Comparison of ENCODE assay signal across 20 mouse cellular contexts in the genomic region with DNA sequence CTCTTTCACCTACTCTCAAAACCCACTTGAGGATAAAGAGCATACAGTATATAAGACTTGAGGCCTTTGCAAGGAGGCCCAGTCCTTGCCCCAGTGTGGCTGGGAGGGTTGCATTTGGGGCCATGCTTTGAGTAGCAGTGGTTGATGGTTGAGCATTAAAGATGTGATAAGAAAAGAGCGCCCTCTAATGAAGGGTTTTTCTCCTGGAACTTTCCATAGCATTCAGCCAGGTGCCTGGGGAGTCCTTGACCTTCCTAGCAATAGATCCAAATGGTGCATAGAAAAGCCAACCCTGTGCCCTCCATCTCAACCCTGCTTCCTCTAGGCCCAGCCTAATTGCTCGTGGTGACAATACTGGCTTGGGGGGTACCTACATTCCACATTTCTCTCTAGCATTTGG.
DNase-seq lines count a peak whose midpoint lies in the region; ATAC-seq and TF ChIP-seq lines count a peak whose summit lies in the region.
"Had no signal": no experiment of that assay in that cellular context is flagged by ENCODE, and none has a peak within 500 bp of the region (broad histone marks: within the 10 kb centered on the region; RNA-seq: fewer than 3 reads in every experiment).

No protein-coding gene starts in this region.

- no peak for TF ChIP-seq POLR2A in cerebellum, adult 2 months (IDR thresholded peaks at IDR 0.05; ENCODE audit: borderline replicate concordance, insufficient read depth, low read length)
- no peak for TF ChIP-seq POLR2A in cortical plate, adult 2 months (IDR thresholded peaks at IDR 0.05; ENCODE audit: extremely low read depth, insufficient read depth, low read length)

- 28% methylated on average over 2 of the region's 2 CpGs for WGBS in cerebellum, adult 2 months
- WGBS in hindbrain, postnatal 0 days: 60% methylated on average over 2 of the region's 2 CpGs
- 79% methylated on average over 2 of the region's 2 CpGs for WGBS in hindbrain, embryonic 16.5 days
- 57% methylated on average over 2 of the region's 2 CpGs for WGBS in midbrain, embryonic 11.5 days
- WGBS in midbrain, embryonic 10.5 days: 74% methylated on average over 2 of the region's 2 CpGs
- WGBS in intestine, embryonic 16.5 days: 67% methylated on average over 2 of the region's 2 CpGs

- no peaks in the 10 kb centered on the region for H3K36me3 ChIP-seq in hindbrain, postnatal 0 days (ENCODE audit: insufficient read depth, low read length)
- H3K36me3 ChIP-seq in hindbrain, embryonic 16.5 days (ENCODE audit: control insufficient read depth, insufficient read depth, low read length): no peaks in the 10 kb centered on the region
- H3K36me3 ChIP-seq in midbrain, embryonic 11.5 days (ENCODE audit: control insufficient read depth, insufficient read depth, low read length): no peaks in the 10 kb centered on the region
- no peaks in the 10 kb centered on the region for H3K36me3 ChIP-seq in midbrain, embryonic 10.5 days
- no peaks in the 10 kb centered on the region for H3K36me3 ChIP-seq in intestine, embryonic 16.5 days (ENCODE audit: control insufficient read depth, insufficient read depth, low read length)
- H3K36me3 ChIP-seq: embryonic facial prominence, embryonic 13.5 days; forebrain, embryonic 12.5 days; heart, embryonic 15.5 days; kidney, embryonic 15.5 days had no signal

- peaks cover 66% of the 10 kb centered on the region for H3K4me1 ChIP-seq in cerebellum, adult 2 months (ENCODE audit: control insufficient read depth, insufficient read depth, low read length)
- no peaks in the 10 kb centered on the region for H3K4me1 ChIP-seq in hindbrain, postnatal 0 days (ENCODE audit: insufficient read depth, low read length)
- 0 out of 2 replicates have a peak, but pooled peaks cover 2% of the 10 kb centered on the region for H3K4me1 ChIP-seq in hindbrain, embryonic 16.5 days (ENCODE audit: control insufficient read depth, insufficient read depth, low read depth, low read length)
- no peaks in the 10 kb centered on the region for H3K4me1 ChIP-seq in midbrain, embryonic 11.5 days (ENCODE audit: control insufficient read depth, insufficient read depth, low read length)
- peaks cover 27% of the 10 kb centered on the region for H3K4me1 ChIP-seq in midbrain, embryonic 10.5 days
- peaks cover 27% of the 10 kb centered on the region for H3K4me1 ChIP-seq in cortical plate, adult 2 months (ENCODE audit: control insufficient read depth, insufficient read depth, low read length)
- H3K4me1 ChIP-seq in intestine, embryonic 16.5 days (ENCODE audit: control insufficient read depth, insufficient read depth, low read length): no peaks in the 10 kb centered on the region
- H3K4me1 ChIP-seq: embryonic facial prominence, embryonic 13.5 days; heart, embryonic 15.5 days; kidney, embryonic 15.5 days had no signal

- TF ChIP-seq CTCF in cerebellum, adult 2 months (IDR thresholded peaks at IDR 0.05; ENCODE audit: borderline replicate concordance, insufficient read depth, low read depth, low read length): peak; percentile 40; the same call in 1 of the 2 replicates
- TF ChIP-seq CTCF in hindbrain, postnatal 0 days (IDR thresholded peaks at IDR 0.05; ENCODE audit: low read depth): peak; percentile 25; the same call in 1 of the 2 replicates
- no peak for TF ChIP-seq CTCF in cortical plate, adult 2 months (IDR thresholded peaks at IDR 0.05; ENCODE audit: extremely low read depth, insufficient read depth, low read length)

- H3K9ac ChIP-seq in hindbrain, postnatal 0 days (replicated peaks; ENCODE audit: low read length): no peak overlapping the region
- H3K9ac ChIP-seq in hindbrain, embryonic 16.5 days (ENCODE audit: low read depth, low read length): no peak overlapping the region
- no peak overlapping the region for H3K9ac ChIP-seq in midbrain, embryonic 11.5 days (ENCODE audit: low read length)
- H3K9ac ChIP-seq in intestine, embryonic 16.5 days (ENCODE audit: low read depth, low read length): no peak overlapping the region
- H3K9ac ChIP-seq: embryonic facial prominence, embryonic 13.5 days; forebrain, embryonic 12.5 days; heart, embryonic 15.5 days; hindbrain, embryonic 14.5 days; kidney, embryonic 15.5 days had no signal

- H3K27me3 ChIP-seq in cerebellum, adult 2 months (ENCODE audit: control insufficient read depth, insufficient read depth, low read length): no peaks in the 10 kb centered on the region
- H3K27me3 ChIP-seq in hindbrain, postnatal 0 days (ENCODE audit: insufficient read depth, low read length): no peaks in the 10 kb centered on the region
- H3K27me3 ChIP-seq in hindbrain, embryonic 16.5 days (replicated peaks; ENCODE audit: control insufficient read depth, insufficient read depth, low read length): no peaks in the 10 kb centered on the region
- no peaks in the 10 kb centered on the region for H3K27me3 ChIP-seq in midbrain, embryonic 11.5 days (ENCODE audit: control insufficient read depth, insufficient read depth, low read length)
- no peaks in the 10 kb centered on the region for H3K27me3 ChIP-seq in midbrain, embryonic 10.5 days (ENCODE audit: low read depth, poor library complexity, severe bottlenecking)
- H3K27me3 ChIP-seq in intestine, embryonic 16.5 days (replicated peaks; ENCODE audit: control insufficient read depth, insufficient read depth, low read length): no peaks in the 10 kb centered on the region
- H3K27me3 ChIP-seq: forebrain, embryonic 12.5 days; kidney, embryonic 15.5 days had no signal

- no peaks in the 10 kb centered on the region for H3K9me3 ChIP-seq in hindbrain, postnatal 0 days (ENCODE audit: low read length)
- no peaks in the 10 kb centered on the region for H3K9me3 ChIP-seq in hindbrain, embryonic 16.5 days (ENCODE audit: control insufficient read depth, low read length)
- no peaks in the 10 kb centered on the region for H3K9me3 ChIP-seq in midbrain, embryonic 11.5 days (ENCODE audit: control insufficient read depth, low read length)
- no peaks in the 10 kb centered on the region for H3K9me3 ChIP-seq in midbrain, embryonic 10.5 days (replicated peaks)
- no peaks in the 10 kb centered on the region for H3K9me3 ChIP-seq in intestine, embryonic 16.5 days (ENCODE audit: control insufficient read depth, low read length)
- H3K9me3 ChIP-seq: embryonic facial prominence, embryonic 13.5 days; forebrain, embryonic 12.5 days; heart, embryonic 15.5 days; kidney, embryonic 15.5 days had no signal

- no peak for ATAC-seq in hindbrain, postnatal 0 days
- ATAC-seq in hindbrain, embryonic 16.5 days: no peak
- no peak for ATAC-seq in midbrain, embryonic 11.5 days (ENCODE audit: low FRiP score)
- ATAC-seq in intestine, embryonic 16.5 days: no peak
- ATAC-seq: intestine, postnatal 0 days had no signal

- H3K27ac ChIP-seq in cerebellum, adult 2 months (ENCODE audit: insufficient read depth, low read length): peak overlapping the region; percentile 79
- H3K27ac ChIP-seq in hindbrain, postnatal 0 days: no peak overlapping the region
- H3K27ac ChIP-seq in hindbrain, embryonic 16.5 days (ENCODE audit: low read depth, low read length): no peak overlapping the region
- H3K27ac ChIP-seq in midbrain, embryonic 11.5 days (ENCODE audit: low read depth, low read length): no peak overlapping the region
- H3K27ac ChIP-seq in midbrain, embryonic 10.5 days (replicated peaks): no peak overlapping the region
- peak overlapping the region; percentile 57 for H3K27ac ChIP-seq in cortical plate, adult 2 months (ENCODE audit: insufficient read depth, low read length)
- H3K27ac ChIP-seq in intestine, embryonic 16.5 days (ENCODE audit: low read length): no peak overlapping the region
- H3K27ac ChIP-seq: embryonic facial prominence, embryonic 13.5 days; forebrain, embryonic 12.5 days; heart, embryonic 15.5 days; hindbrain, embryonic 14.5 days; kidney, embryonic 15.5 days had no signal

- H3K4me2 ChIP-seq in hindbrain, postnatal 0 days (ENCODE audit: low read depth, low read length): no peak overlapping the region
- H3K4me2 ChIP-seq in hindbrain, embryonic 16.5 days (ENCODE audit: low read length): no peak overlapping the region
- H3K4me2 ChIP-seq in midbrain, embryonic 11.5 days: no peak overlapping the region
- no peak overlapping the region for H3K4me2 ChIP-seq in intestine, embryonic 16.5 days (ENCODE audit: low read depth, low read length)
- H3K4me2 ChIP-seq: embryonic facial prominence, embryonic 13.5 days; forebrain, embryonic 12.5 days; heart, embryonic 15.5 days; hindbrain, embryonic 14.5 days; kidney, embryonic 15.5 days had no signal

- peak in 1 of 2 experiments; percentile 73 for DNase-seq in cerebellum, adult 2 months
- DNase-seq in cerebellum, adult 11 months: no peak
- no peak for DNase-seq in hindbrain, postnatal 0 days (ENCODE audit: low spot score)
- DNase-seq in midbrain, embryonic 11.5 days (ENCODE audit: low spot score, missing footprints): peak; percentile 76
- DNase-seq in midbrain, embryonic 10.5 days (ENCODE audit: low spot score): no peak
- DNase-seq: adrenal gland, postnatal 14 days; embryo, embryonic 11 days; heart, postnatal 4 days; kidney, postnatal 36 days; lung, postnatal 14 days had no signal

- no peak overlapping the region for H3K4me3 ChIP-seq in cerebellum, adult 2 months (replicated peaks; ENCODE audit: insufficient read depth, low read depth, low read length)
- no peak overlapping the region for H3K4me3 ChIP-seq in hindbrain, postnatal 0 days (ENCODE audit: low read length)
- H3K4me3 ChIP-seq in hindbrain, embryonic 16.5 days (ENCODE audit: low read length): no peak overlapping the region
- H3K4me3 ChIP-seq in midbrain, embryonic 11.5 days (ENCODE audit: low read depth, low read length): no peak overlapping the region
- H3K4me3 ChIP-seq in midbrain, embryonic 10.5 days: no peak overlapping the region
- H3K4me3 ChIP-seq in cortical plate, adult 2 months (ENCODE audit: insufficient read depth, low read length): no peak overlapping the region
- H3K4me3 ChIP-seq in intestine, embryonic 16.5 days (ENCODE audit: low read length): no peak overlapping the region
- H3K4me3 ChIP-seq: embryonic facial prominence, embryonic 13.5 days; erythroblast, embryonic 14.5 days; forebrain, embryonic 12.5 days; heart, embryonic 15.5 days; kidney, embryonic 15.5 days had no signal

Comparison
In these comparisons a context has a peak if more than half of its experiments do, and no peak if none do; other contexts are left out.
1. H3K27ac ChIP-seq: peak in cerebellum, adult 2 months (single experiment) and cortical plate, adult 2 months (single experiment); none in hindbrain, postnatal 0 days (single experiment), hindbrain, embryonic 16.5 days (single experiment), midbrain, embryonic 11.5 days (single experiment), midbrain, embryonic 10.5 days (single experiment) and intestine, embryonic 16.5 days (single experiment).